Mouse (Mus musculus) hindbrain, embryonic 11.5 days (tissue): ENCODE data around the gene Fcer2a. TPM values are rescaled to one million over a fixed set of nuclear protein-coding genes. Genes with fewer than 3 reads are reported as not detected.

Experiments
- ATAC-seq: fragments of 200-750 bp; cut with Nextera tagmentation; 2 replicates; pipeline ENCODE4 v1.8.0; 2017; ENCODE audit warnings: mild to moderate bottlenecking, moderate TSS enrichment, moderate library complexity; ENCODE audit not compliant: low FRiP score
- DNase-seq: peaks from one replicate; pipeline ENCODE4 v3.0.0-alpha.2; 2015; ENCODE audit warnings: low spot score
- H3K27ac ChIP-seq: fragments of 300-500 bp; sonication (generic); 2 replicates; pipeline ENCODE4 v1.5.1; 2014; ENCODE audit warnings: mild to moderate bottlenecking, low read depth, low read length
- H3K27me3 ChIP-seq: fragments of 300-500 bp; sonication (generic); 2 replicates; pipeline ENCODE4 v1.6.1; 2014; ENCODE audit warnings: mild to moderate bottlenecking, low read length, moderate library complexity, mixed read lengths; ENCODE audit not compliant: control insufficient read depth, insufficient read depth
- H3K36me3 ChIP-seq: fragments of 300-500 bp; sonication (generic); 2 replicates; pipeline ENCODE4 v1.6.1; 2014; ENCODE audit warnings: mild to moderate bottlenecking, low read length, moderate library complexity, mixed read lengths; ENCODE audit not compliant: control insufficient read depth, insufficient read depth
- H3K4me1 ChIP-seq: fragments of 300-500 bp; sonication (generic); replicated peaks from 2 replicates; pipeline ENCODE4 v1.6.1; 2014; ENCODE audit warnings: low read length, mixed read lengths; ENCODE audit not compliant: control insufficient read depth, insufficient read depth
- H3K4me2 ChIP-seq: fragments of 300-500 bp; sonication (generic); replicated peaks from 2 replicates; pipeline ENCODE4 v1.6.1; 2014; ENCODE audit warnings: mild to moderate bottlenecking, low read depth, low read length
- H3K4me3 ChIP-seq: fragments of 300-500 bp; sonication (generic); 2 replicates; pipeline ENCODE4 v1.5.1; 2014; ENCODE audit warnings: low read depth, low read length
- H3K9ac ChIP-seq: fragments of 300-500 bp; sonication (generic); 2 replicates; pipeline ENCODE4 v1.6.1; 2014; ENCODE audit warnings: low read depth, low read length
- H3K9me3 ChIP-seq: fragments of 300-500 bp; sonication (generic); 2 replicates; pipeline ENCODE4 v1.6.1; 2016; ENCODE audit warnings: low read length; ENCODE audit not compliant: control insufficient read depth
- WGBS: fragments of 180-500 bp; shearing (Covaris S2); extraction: QIAGEN DNeasy Blood & Tissue Kit; methylation state at CpG from one replicate; pipeline ENCODE4 v1.1.7; 2014; 5-methylcytosine and 5-hydroxymethylcytosine counted together
- polyA plus RNA-seq: library from polyadenylated mRNA; unstranded; fragments of >200 nt; fragmentation: Nextera tagmentation; extraction: Ambion mirVana; gene quantifications from 2 replicates; pipeline ENCODE4 v1.2.1, GENCODE M21; 2014

Gene Fcer2a
- polyA plus RNA-seq, 1 experiment from 2014 or later = 0.49 TPM

GRCm38 (mm10) chr8:3710312-3710711 is 16.3 kb upstream of the Fcer2a start:
- ATAC-seq = no peak
- Histone ChIP-seq H3K9ac (no peak overlapping the region), H3K4me3 (no peak overlapping the region), H3K36me3 (no peaks in the 10 kb centered on the region), H3K4me2 (no peak overlapping the region), H3K9me3 (no peaks in the 10 kb centered on the region), H3K4me1 (no peaks in the 10 kb centered on the region), H3K27me3 (no peaks in the 10 kb centered on the region), H3K27ac (no peak overlapping the region)
- WGBS = 87% methylated on average over 3 of the region's 3 CpGs
- no peak for DNase-seq

GRCm38 (mm10) chr8:3707611-3708010 is 13.6 kb upstream of the Fcer2a start:
- H3K9me3 ChIP-seq = no peaks in the 10 kb centered on the region
- no peaks in the 10 kb centered on the region for H3K4me1 ChIP-seq
- H3K27me3 ChIP-seq = no peaks in the 10 kb centered on the region
- H3K4me2 ChIP-seq = no peak overlapping the region
- no peak overlapping the region for H3K27ac ChIP-seq
- no peak overlapping the region for H3K9ac ChIP-seq
- DNase-seq (no peak), ATAC-seq (no peak)
- no peaks in the 10 kb centered on the region for H3K36me3 ChIP-seq
- no peak overlapping the region for H3K4me3 ChIP-seq
- 72% methylated on average over 7 of the region's 7 CpGs for WGBS

GRCm38 (mm10) chr8:3705711-3706110 is 11.7 kb upstream of the Fcer2a start:
- DNase-seq (peak; percentile 22), ATAC-seq (no peak)
- no peaks in the 10 kb centered on the region for H3K9me3 ChIP-seq
- H3K27ac ChIP-seq = no peak overlapping the region
- H3K4me3 ChIP-seq = no peak overlapping the region
- H3K9ac ChIP-seq = no peak overlapping the region
- H3K36me3 ChIP-seq = no peaks in the 10 kb centered on the region
- H3K4me1 ChIP-seq = no peaks in the 10 kb centered on the region
- H3K4me2 ChIP-seq = no peak overlapping the region
- H3K27me3 ChIP-seq = no peaks in the 10 kb centered on the region
- 58% methylated on average over 4 of the region's 4 CpGs for WGBS

- Histone ChIP-seq H3K9me3 (no peaks in the 10 kb centered on the region), H3K4me1 (no peaks in the 10 kb centered on the region), H3K9ac (no peak overlapping the region), H3K27ac (no peak overlapping the region), H3K4me3 (no peak overlapping the region), H3K36me3 (no peaks in the 10 kb centered on the region), H3K4me2 (no peak overlapping the region), H3K27me3 (no peaks in the 10 kb centered on the region)
- WGBS = 85% methylated on average over 1 of the region's 1 CpGs
- ATAC-seq (no peak), DNase-seq (no peak)
These were observed 7.5 kb upstream of the Fcer2a start for GRCm38 (mm10) chr8:3701491-3701890.

GRCm38 (mm10) chr8:3690774-3691173 is 3.2 kb downstream of the Fcer2a start:
- no peak for ATAC-seq
- Histone ChIP-seq H3K36me3 (no peaks in the 10 kb centered on the region), H3K4me3 (no peak overlapping the region), H3K4me2 (no peak overlapping the region), H3K9me3 (no peaks in the 10 kb centered on the region), H3K27ac (no peak overlapping the region), H3K9ac (no peak overlapping the region), H3K4me1 (no peaks in the 10 kb centered on the region), H3K27me3 (no peaks in the 10 kb centered on the region)
- DNase-seq = no peak
- 86% methylated on average over 3 of the region's 3 CpGs for WGBS

- whole genome bisulfite sequencing = 69% methylated on average over 6 of the region's 6 CpGs
- Histone ChIP-seq H3K36me3 (no peaks in the 10 kb centered on the region), H3K9me3 (no peaks in the 10 kb centered on the region), H3K4me2 (no peak overlapping the region), H3K27ac (no peak overlapping the region), H3K27me3 (no peaks in the 10 kb centered on the region), H3K9ac (no peak overlapping the region), H3K4me1 (no peaks in the 10 kb centered on the region), H3K4me3 (no peak overlapping the region)
- DNase-seq (no peak), ATAC-seq (no peak)
These were observed 6.4 kb downstream of the Fcer2a start for GRCm38 (mm10) chr8:3687537-3687936.

- H3K36me3 ChIP-seq = no peaks in the 10 kb centered on the region
- DNase-seq = no peak
- WGBS = 67% methylated on average over 5 of the region's 5 CpGs
These were observed 8.6 kb downstream of the Fcer2a start for GRCm38 (mm10) chr8:3685422-3685821.

GRCm38 (mm10) chr8:3684530-3684929 is 9.4 kb downstream of the Fcer2a start:
- Histone ChIP-seq H3K9me3 (no peaks in the 10 kb centered on the region), H3K4me2 (no peak overlapping the region), H3K27me3 (no peaks in the 10 kb centered on the region), H3K4me1 (no peaks in the 10 kb centered on the region), H3K36me3 (0 out of 2 replicates have a peak, but pooled peaks cover 3% of the 10 kb centered on the region), H3K27ac (no peak overlapping the region), H3K9ac (no peak overlapping the region), H3K4me3 (no peak overlapping the region)
- ATAC-seq = peak; percentile 20; the same call in 1 of the 2 replicates
- DNase-seq = no peak

More at GRCm38 (mm10) chr8:3685422-3685821, 8.6 kb downstream of the Fcer2a start:
- ATAC-seq = no peak
- no peak overlapping the region for H3K27ac ChIP-seq
- no peak overlapping the region for H3K4me3 ChIP-seq
- no peaks in the 10 kb centered on the region for H3K27me3 ChIP-seq
- H3K4me2 ChIP-seq = no peak overlapping the region
- no peaks in the 10 kb centered on the region for H3K9me3 ChIP-seq
- H3K4me1 ChIP-seq = no peaks in the 10 kb centered on the region
- H3K9ac ChIP-seq = no peak overlapping the region

- Histone ChIP-seq H3K9ac (no peak overlapping the region), H3K36me3 (0 out of 2 replicates have a peak, but pooled peaks cover 6% of the 10 kb centered on the region), H3K9me3 (no peaks in the 10 kb centered on the region), H3K4me3 (no peak overlapping the region), H3K27me3 (no peaks in the 10 kb centered on the region), H3K4me1 (no peaks in the 10 kb centered on the region), H3K4me2 (no peak overlapping the region), H3K27ac (no peak overlapping the region)
- no peak for ATAC-seq
- 81% methylated on average over 6 of the region's 6 CpGs for WGBS
- no peak for DNase-seq
These were observed 10.4 kb downstream of the Fcer2a start for GRCm38 (mm10) chr8:3683408-3684176.
